Mouse (Mus musculus) kidney, embryonic 14.5 days (tissue): ENCODE measurements around the gene Hnf4a. TPM values are rescaled to one million over a fixed set of nuclear protein-coding genes. Genes with fewer than 3 reads are reported as not detected.

ENCODE experiments used
- ATAC-seq: fragments of 200-750 bp; cut with Nextera tagmentation; 2 replicates; pipeline ENCODE4 v1.8.0; 2017; ENCODE audit warnings: moderate number of reproducible peaks, mild to moderate bottlenecking, moderate TSS enrichment, moderate library complexity; ENCODE audit not compliant: low FRiP score, low TSS enrichment
- H3K27ac ChIP-seq: fragments of 300-500 bp; sonication (generic); 2 replicates; pipeline ENCODE4 v1.5.1; 2014; ENCODE audit warnings: low read depth, mild to moderate bottlenecking, low read length, moderate library complexity, mixed read lengths
- H3K27me3 ChIP-seq: fragments of 300-500 bp; sonication (generic); 2 replicates; pipeline ENCODE4 v1.6.1; 2014; ENCODE audit warnings: mild to moderate bottlenecking, low read length; ENCODE audit not compliant: control insufficient read depth, insufficient read depth
- H3K36me3 ChIP-seq: fragments of 300-500 bp; sonication (generic); 2 replicates; pipeline ENCODE4 v1.6.1; 2014; ENCODE audit warnings: low read length, mixed read lengths; ENCODE audit not compliant: control insufficient read depth, insufficient read depth
- H3K4me1 ChIP-seq: fragments of 300-500 bp; sonication (generic); 2 replicates; pipeline ENCODE4 v1.6.1; 2014; ENCODE audit warnings: low read length, mixed read lengths; ENCODE audit not compliant: control insufficient read depth, insufficient read depth
- H3K4me2 ChIP-seq: fragments of 300-500 bp; sonication (generic); replicated peaks from 2 replicates; pipeline ENCODE4 v1.6.1; 2014; ENCODE audit warnings: low read depth, mild to moderate bottlenecking, low read length
- H3K4me3 ChIP-seq: fragments of 300-500 bp; sonication (generic); 2 replicates; pipeline ENCODE4 v1.5.1; 2014; ENCODE audit warnings: mild to moderate bottlenecking, low read length
- H3K9ac ChIP-seq: fragments of 300-500 bp; sonication (generic); 2 replicates; pipeline ENCODE4 v1.6.1; 2014; ENCODE audit warnings: low read depth, mild to moderate bottlenecking, low read length, moderate library complexity
- H3K9me3 ChIP-seq: fragments of 300-500 bp; sonication (generic); 2 replicates; pipeline ENCODE4 v1.6.1; 2016; ENCODE audit warnings: low read length; ENCODE audit not compliant: control insufficient read depth
- WGBS: fragments of 180-500 bp; shearing (Covaris S2); extraction: QIAGEN DNeasy Blood & Tissue Kit; methylation state at CpG from one replicate; pipeline ENCODE4 v1.1.7; 2014; 5-methylcytosine and 5-hydroxymethylcytosine counted together
- polyA plus RNA-seq: library from polyadenylated mRNA; unstranded; fragments of >200 nt; fragmentation: Nextera tagmentation; extraction: Ambion mirVana; gene quantifications from 2 replicates; pipeline ENCODE4 v1.2.1, GENCODE M21; 2014

Hnf4a gene
- polyA plus RNA-seq, 1 experiment from 2014 or later = 10.7 TPM

DNA sequence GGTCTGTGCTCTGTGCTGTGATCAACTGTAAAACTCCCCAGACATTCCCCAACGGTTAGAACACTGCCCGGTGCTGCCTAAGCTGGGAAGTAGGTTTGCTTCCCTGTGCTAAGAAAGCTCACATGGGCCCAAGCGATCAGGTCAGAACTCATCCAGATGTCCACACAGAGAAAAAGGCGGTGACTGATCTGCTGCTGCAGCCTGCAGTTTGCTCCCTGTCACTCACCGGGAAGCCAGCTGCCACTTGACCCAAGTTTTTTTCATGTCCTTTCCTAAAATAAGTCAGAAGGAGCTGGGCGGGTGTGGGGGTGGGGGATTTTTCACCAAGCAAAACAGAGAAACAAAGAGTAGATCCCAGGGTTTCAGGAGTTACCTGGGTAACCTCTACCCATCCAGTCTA is 42.0 kb upstream of the Hnf4a start:
- Histone ChIP-seq H3K9me3 (no peaks in the 10 kb centered on the region), H3K27me3 (peaks cover 3% of the 10 kb centered on the region; the same call in 1 of the 2 replicates), H3K27ac (no peak overlapping the region), H3K4me2 (no peak overlapping the region), H3K9ac (no peak overlapping the region), H3K4me3 (no peak overlapping the region), H3K4me1 (no peaks in the 10 kb centered on the region), H3K36me3 (peaks cover 9% of the 10 kb centered on the region; the same call in 1 of the 2 replicates)
- ATAC-seq = no peak
- 69% methylated on average over 6 of the region's 6 CpGs for WGBS

DNA sequence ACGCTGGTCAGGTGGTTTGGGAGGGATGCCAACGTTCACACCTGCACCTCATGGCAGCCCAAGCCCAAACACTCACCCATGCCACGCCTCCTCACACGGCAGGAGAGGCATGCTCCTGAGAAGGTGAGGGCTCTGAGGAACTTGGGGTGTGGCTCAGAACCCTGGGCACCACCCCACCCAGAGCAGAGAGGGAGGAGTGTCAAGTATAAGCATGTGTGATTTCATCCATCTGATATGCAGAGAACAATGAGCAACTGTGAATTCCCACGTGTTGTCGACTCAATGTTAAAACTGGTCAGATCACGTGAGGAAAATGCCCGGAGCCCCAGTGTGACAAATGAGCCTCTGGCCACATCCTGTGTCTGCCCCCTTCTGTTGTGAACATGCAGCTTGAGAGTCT is 39.8 kb upstream of the Hnf4a start:
- no peak for ATAC-seq
- no peak overlapping the region for H3K4me2 ChIP-seq
- no peak overlapping the region for H3K27ac ChIP-seq
- no peaks in the 10 kb centered on the region for H3K27me3 ChIP-seq
- 82% methylated on average over 8 of the region's 8 CpGs for WGBS
- peaks cover 5% of the 10 kb centered on the region for H3K4me1 ChIP-seq
- H3K9ac ChIP-seq = no peak overlapping the region
- no peaks in the 10 kb centered on the region for H3K9me3 ChIP-seq
- no peak overlapping the region for H3K4me3 ChIP-seq
- H3K36me3 ChIP-seq = peaks cover 13% of the 10 kb centered on the region

DNA sequence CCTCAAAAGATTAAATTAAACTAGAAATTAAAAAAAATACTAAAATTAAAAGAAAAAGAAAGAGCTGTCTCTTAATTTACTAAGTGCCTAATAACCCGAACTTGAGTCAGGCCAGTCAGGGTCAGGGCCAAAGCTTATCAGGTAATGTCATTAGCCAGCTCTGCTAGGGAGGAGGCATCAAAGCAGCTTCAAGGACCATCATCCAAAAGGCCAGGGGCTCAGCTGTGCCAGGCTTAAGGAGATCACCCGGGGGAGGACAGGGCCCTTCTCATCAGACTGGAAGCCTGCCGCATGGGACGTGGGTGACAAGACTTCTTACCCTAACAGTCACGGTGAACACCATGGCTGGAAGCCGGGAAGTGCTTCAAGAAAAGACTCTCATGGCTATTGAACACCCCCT is 39.0 kb upstream of the Hnf4a start:
- Histone ChIP-seq H3K4me3 (no peak overlapping the region), H3K4me1 (peaks cover 6% of the 10 kb centered on the region), H3K9me3 (no peaks in the 10 kb centered on the region), H3K27ac (no peak overlapping the region), H3K9ac (no peak overlapping the region), H3K36me3 (peaks cover 13% of the 10 kb centered on the region), H3K4me2 (no peak overlapping the region), H3K27me3 (no peaks in the 10 kb centered on the region)
- WGBS = 92% methylated on average over 6 of the region's 6 CpGs
- no peak for ATAC-seq

DNA sequence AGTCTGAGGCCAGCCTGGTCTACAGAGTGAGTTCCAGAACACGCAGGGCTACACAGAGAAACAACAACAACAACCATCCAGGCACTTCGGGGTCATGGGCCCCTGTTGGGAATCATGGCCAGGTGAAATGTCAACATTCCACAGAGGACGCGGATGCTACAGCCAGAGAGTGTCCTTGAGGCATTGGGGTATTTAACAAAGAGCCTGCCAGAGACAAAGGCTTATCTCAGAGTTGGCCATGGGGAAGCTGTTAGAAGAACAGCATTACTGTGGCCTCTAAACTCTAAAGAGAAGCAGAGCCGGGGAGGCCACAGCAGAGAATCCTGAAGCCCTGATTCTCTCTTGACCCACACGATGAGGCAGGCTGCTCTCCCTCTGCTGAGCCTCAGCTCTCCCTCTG is 37.7 kb upstream of the Hnf4a start:
- H3K4me2 ChIP-seq = no peak overlapping the region
- H3K36me3 ChIP-seq = peaks cover 13% of the 10 kb centered on the region
- no peaks in the 10 kb centered on the region for H3K27me3 ChIP-seq
- no peak overlapping the region for H3K9ac ChIP-seq
- H3K4me3 ChIP-seq = no peak overlapping the region
- no peak overlapping the region for H3K27ac ChIP-seq
- H3K4me1 ChIP-seq = peaks cover 6% of the 10 kb centered on the region
- no peak for ATAC-seq
- 94% methylated on average over 6 of the region's 6 CpGs for WGBS
- no peaks in the 10 kb centered on the region for H3K9me3 ChIP-seq

DNA sequence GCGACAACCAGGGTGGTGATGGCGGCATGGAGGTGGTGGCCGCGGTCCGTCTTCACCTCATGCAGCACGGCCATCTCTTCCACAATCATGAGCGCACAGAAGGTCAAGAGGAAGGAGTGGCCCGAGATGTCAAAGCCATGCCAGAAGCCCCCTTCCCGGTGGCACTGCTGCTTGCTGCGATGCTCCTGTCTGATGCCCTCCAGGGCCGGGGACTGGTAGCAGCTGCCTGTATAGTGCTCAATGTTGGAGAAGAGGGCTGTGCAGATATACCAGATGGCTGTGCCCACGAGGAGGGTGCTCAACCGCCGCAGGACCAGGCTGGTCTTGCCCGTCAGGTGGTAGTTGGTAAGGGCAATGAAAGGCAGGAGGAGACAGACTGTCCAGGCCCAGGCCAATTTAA is 36.9 kb upstream of the Hnf4a start:
- H3K9ac ChIP-seq = no peak overlapping the region
- H3K27ac ChIP-seq = no peak overlapping the region
- peaks cover 13% of the 10 kb centered on the region for H3K36me3 ChIP-seq
- H3K27me3 ChIP-seq = no peaks in the 10 kb centered on the region
- H3K4me3 ChIP-seq = no peak overlapping the region
- 94% methylated on average over 15 of the region's 15 CpGs for WGBS
- H3K9me3 ChIP-seq = no peaks in the 10 kb centered on the region
- peaks cover 6% of the 10 kb centered on the region for H3K4me1 ChIP-seq
- ATAC-seq = no peak
- H3K4me2 ChIP-seq = no peak overlapping the region

DNA sequence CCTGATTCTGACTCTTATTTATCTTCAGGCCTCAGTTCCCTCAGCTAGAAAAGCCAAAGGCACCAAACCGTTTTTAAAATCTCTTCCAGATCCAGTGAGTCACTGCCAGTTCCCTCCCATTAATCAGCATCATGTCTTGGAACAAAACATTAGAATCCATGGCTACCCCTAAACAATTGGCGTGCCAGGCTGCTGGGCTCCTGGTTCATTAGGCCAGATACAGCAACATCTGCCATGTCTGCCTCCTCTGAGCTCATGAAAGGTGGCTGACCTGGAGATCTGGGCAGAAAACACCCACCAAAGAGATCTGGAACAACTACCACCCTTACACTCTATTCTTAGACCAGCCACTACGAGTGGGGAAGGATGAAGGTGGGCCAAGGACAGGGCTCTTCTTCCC is 35.5 kb upstream of the Hnf4a start:
- H3K9ac ChIP-seq = no peak overlapping the region
- H3K27me3 ChIP-seq = no peaks in the 10 kb centered on the region

DNA sequence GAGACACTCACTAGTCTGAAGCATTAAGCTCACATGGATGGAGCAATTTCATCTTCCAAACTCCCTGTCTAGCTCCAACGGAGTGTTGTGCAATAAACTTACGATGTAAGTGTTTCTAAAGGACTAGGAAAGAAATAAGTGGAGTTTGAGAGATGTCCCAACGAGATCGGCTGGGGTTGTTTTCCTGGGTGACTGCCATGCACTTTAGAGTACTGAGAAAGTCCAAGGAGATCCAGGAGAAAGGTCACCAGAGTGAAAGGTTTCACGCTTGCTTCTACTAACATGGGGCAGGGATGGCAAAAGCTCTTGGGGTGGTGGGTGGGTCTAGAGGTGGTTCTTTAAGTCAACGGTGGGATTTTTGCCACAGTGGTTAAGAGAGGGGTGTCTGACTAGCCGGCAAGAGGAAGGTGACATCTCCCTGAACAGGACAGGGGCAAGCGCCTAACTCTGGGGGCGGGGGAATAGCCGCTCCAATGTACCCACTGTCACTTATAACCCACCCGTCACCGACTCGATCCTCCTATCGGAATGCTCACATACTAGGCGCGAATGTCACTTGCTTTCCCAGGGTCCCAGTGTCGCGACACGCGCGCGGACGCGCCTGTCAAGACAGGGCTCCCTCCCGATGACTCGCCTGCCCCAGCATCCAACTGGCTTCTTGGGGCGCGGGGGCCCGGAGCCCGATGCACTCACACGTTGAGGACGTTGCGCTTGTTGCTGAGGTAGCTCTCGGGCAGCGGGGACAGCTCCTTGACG is 34.7 kb upstream of the Hnf4a start:
- peak; percentile 62 for ATAC-seq
- H3K4me3 ChIP-seq = peak overlapping the region; percentile 90
- H3K9me3 ChIP-seq = no peaks in the 10 kb centered on the region
- H3K36me3 ChIP-seq = peaks cover 13% of the 10 kb centered on the region
- peak overlapping the region; percentile 88 for H3K4me2 ChIP-seq
- no peaks in the 10 kb centered on the region for H3K27me3 ChIP-seq
- 5% methylated on average over 36 of the region's 36 CpGs for WGBS
- peaks cover 6% of the 10 kb centered on the region for H3K4me1 ChIP-seq
- no peak overlapping the region; the same call in 1 of the 2 replicates for H3K27ac ChIP-seq
- peak overlapping the region; percentile 78 for H3K9ac ChIP-seq

More for the DNA sequence above, 35.5 kb upstream of the Hnf4a start:
- Histone ChIP-seq H3K4me3 (no peak overlapping the region), H3K9me3 (no peaks in the 10 kb centered on the region), H3K4me2 (peak overlapping the region; percentile 88; the same call in 1 of the 2 replicates), H3K4me1 (peaks cover 6% of the 10 kb centered on the region), H3K36me3 (peaks cover 13% of the 10 kb centered on the region), H3K27ac (no peak overlapping the region)
- no peak for ATAC-seq
- WGBS = 78% methylated on average over 3 of the region's 3 CpGs

DNA sequence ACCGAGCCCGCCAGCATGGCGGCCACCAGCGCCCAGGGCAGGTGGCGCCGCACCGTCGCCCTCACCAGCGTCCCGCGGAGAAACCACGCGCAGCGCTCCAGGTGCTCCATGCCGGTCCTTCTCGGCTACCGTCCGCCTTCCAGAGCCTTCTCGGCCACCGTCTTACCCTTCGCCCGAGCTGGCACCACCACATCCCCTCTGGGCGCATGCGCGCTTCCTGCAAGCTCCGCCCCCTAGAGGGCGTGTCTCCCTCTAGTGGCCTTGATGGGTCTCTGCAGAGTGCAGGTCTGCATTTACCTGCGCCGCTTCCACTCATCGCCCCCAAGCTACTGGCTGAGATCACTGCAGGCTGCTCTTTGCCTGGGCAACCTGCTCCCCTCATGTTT is 34.1 kb upstream of the Hnf4a start, which contains the start of gene Fitm2:
Gene Fitm2 (minus strand): TSS at position 164 of the 386 bp plus-strand sequence.
- H3K4me3 ChIP-seq = peak within 1 kb of the TSS; percentile 90
- H3K27me3 ChIP-seq = no peaks in the 10 kb centered on the region
- no peak within 1 kb of the TSS; the same call in 1 of the 2 replicates for H3K27ac ChIP-seq
- no peaks in the 10 kb centered on the region for H3K9me3 ChIP-seq
- peak within 1 kb of the TSS; percentile 78 for H3K9ac ChIP-seq
- peaks cover 13% of the 10 kb centered on the region for H3K36me3 ChIP-seq
- H3K4me1 ChIP-seq = peaks cover 6% of the 10 kb centered on the region
- peak; percentile 95 for ATAC-seq
- under 1% methylated on average over 30 of the region's 30 CpGs for WGBS
- H3K4me2 ChIP-seq = peak within 1 kb of the TSS; percentile 88

DNA sequence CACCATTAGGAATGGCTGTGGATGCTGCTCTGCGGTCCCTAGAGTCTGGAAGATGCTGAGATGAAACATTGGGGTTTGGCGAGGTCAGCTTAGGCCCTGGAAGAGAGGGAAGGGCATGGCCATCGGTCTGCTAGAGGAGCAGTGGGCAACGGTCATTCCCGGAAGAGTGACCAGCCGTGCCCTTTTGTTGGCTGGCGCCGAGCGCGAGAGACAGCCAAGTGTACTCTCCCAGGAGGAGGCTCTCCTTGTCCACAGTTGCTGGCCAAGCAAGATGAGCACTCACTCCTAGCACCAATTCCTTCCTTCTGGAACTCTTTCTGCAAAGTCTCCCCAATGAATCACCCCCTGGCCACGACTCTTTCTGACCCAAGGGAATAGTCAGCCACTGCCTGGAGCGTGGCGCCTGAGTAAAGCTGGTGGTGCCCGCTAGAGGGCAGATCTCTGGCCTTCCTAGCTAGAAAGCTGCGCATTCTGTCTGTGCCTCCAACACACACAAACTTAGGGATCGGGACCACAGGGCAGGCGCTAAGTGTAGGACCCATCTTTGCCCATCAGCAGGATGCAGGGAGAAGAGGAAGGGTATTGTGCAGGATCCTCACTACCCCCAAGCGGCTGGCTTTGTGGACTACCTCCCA is 26.3 kb upstream of the Hnf4a start:
- Histone ChIP-seq H3K27me3 (peaks cover 8% of the 10 kb centered on the region), H3K36me3 (no peaks in the 10 kb centered on the region), H3K4me1 (peaks cover 5% of the 10 kb centered on the region), H3K27ac (no peak overlapping the region), H3K4me2 (no peak overlapping the region; the same call in 1 of the 2 replicates), H3K9me3 (no peaks in the 10 kb centered on the region), H3K9ac (no peak overlapping the region), H3K4me3 (no peak overlapping the region)
- no peak for ATAC-seq
- 52% methylated on average over 18 of the region's 18 CpGs for WGBS
